Mouse (Mus musculus) G1E-ER4 (cell line): ENCODE results near the gene Camk2g. TPM values are rescaled to one million over a fixed set of nuclear protein-coding genes. Genes with fewer than 3 reads are reported as not detected.

Experiments used
- GATA1 ChIP-seq: IDR thresholded peaks from one replicate; pipeline ENCODE4 v1.8.0; 2012; ENCODE audit warnings: low read length, inconsistent platforms
- polyA plus RNA-seq: library from polyadenylated mRNA; stranded (reverse); fragments of >175 nt; gene quantifications from 2 replicates; pipeline ENCODE4 v1.2.3, GENCODE M21; 2012

The Camk2g gene
- polyA plus RNA-seq, 1 experiment = 38.6 TPM

- TF ChIP-seq GATA1 = no peak
These were observed 80.1 kb downstream of the Camk2g start for GRCm38 (mm10) chr14:20713832-20714231.

DNA sequence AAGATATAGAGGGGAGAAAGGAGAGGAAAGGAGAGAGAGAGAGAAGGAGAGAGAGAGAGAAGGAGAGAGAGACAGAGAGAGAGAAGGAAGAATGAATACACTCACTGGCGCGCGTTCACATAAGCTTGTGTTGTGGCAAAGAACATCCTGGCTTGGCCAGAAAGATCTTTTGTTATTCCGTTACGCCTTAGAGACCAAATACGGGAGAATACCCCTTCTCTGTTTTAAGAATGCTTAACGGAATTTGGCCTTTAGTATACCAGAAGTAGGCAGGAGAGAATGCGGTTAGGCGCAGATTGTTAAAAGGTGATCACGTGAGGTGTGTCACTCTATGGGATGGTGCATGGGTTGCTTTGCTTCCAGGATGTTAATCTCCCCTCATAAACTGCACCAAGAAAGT is 85.6 kb downstream of the Camk2g start:
- no peak for TF ChIP-seq GATA1

DNA sequence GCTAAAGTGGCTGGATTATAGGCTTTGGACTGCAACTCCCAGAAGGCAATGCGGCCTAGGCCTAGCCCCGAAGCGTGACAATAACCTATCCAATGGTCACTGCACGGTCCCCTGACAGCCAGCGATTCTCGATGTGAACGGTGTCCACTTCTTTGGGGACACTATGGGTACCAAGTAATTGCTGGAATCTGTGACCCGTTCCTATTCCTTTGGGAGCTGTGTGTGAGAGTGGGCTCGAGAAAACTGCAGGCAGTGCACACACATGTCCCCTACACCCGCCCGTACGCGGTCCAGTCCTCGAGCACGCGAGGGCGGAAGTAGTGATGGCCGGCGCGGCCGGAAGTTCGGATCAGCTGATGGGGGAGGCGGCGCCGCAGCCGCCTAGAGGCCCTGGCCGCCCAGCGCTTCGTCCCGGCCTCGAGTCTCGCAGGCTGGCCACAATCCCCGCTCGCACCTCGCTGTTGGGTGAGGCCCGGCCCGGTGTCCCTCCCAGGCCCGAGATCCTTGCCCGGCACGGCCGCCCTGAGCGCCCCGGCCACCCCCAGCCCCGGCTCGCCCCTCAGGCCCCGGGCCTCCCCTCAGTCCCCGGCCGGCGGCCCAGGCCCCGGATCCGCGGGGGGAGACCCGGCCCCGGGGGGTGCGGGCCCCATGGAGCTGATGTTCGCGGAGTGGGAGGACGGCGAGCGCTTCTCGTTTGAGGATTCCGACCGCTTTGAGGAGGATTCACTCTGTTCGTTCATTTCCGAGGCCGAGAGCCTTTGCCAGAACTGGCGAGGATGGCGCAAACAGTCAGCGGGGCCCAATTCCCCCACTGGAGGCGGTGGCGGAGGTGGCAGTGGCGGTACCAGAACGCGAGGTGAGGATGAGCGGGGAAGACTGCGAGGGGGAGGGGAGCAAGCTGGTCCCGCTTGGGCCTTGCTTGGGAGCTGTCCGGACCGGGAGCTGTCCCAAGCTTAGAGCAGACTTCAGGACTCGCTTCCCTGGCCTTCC is 86.4 kb downstream of the Camk2g start, which contains the start of gene Zswim8:
Gene Zswim8 (plus strand): TSS at position 352 of the 990 bp plus-strand sequence.
- TF ChIP-seq GATA1 = no peak

GRCm38 (mm10) chr14:20702741-20703381 is 91.0 kb downstream of the Camk2g start, which contains the start of gene Chchd1:
Gene Chchd1 (plus strand): TSS chr14:20703006.
- no peak for TF ChIP-seq GATA1

DNA sequence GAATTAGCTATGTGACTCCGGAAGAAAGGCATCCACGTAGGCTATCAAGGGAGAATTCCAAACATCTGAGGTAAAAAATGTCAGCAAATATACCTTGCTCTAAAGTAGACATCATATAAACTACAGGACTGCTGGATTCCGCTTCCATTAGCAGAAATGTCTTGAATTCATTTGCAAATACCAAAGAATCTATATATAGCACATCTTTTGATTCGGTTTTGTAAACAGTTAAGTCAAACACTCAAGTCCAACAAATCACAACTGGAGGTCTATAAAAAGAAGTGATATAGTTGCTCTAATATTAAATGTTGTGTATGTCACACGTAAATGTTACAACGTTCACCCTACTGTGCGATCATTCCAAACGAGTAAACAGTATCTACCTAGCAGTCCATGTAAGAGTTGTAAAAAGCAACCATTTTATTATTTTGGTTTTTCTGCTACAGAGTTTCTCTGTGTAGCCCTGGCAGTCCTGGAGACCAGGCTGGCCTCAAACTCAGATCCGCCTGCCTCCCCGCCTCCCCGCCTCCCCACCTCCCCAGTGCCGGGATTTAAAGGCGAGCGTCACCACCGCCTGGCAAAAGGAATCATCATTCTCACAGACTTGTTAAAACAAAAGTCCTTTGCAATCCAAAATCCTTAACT is 91.7 kb downstream of the Camk2g start:
- TF ChIP-seq GATA1 = no peak

DNA sequence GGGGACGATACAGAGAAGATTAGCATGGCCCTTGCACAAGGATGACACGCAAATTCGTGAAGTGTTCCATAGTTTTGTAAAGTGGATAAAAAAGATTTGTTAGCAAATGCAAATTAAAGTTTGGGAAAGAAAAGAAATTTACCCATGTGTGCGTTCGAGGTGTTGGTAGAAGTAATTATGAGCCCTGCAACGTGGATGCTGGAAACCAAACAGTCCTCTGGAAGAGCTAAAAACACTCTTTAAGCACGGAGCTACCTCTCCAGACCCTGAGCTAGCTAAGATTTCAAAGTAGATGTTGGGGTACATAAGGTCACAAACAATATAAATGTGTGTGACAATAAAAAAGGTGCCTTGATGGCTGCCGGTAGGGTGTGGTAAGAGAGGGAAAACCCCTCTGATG is 92.3 kb downstream of the Camk2g start:
- no peak for TF ChIP-seq GATA1

DNA sequence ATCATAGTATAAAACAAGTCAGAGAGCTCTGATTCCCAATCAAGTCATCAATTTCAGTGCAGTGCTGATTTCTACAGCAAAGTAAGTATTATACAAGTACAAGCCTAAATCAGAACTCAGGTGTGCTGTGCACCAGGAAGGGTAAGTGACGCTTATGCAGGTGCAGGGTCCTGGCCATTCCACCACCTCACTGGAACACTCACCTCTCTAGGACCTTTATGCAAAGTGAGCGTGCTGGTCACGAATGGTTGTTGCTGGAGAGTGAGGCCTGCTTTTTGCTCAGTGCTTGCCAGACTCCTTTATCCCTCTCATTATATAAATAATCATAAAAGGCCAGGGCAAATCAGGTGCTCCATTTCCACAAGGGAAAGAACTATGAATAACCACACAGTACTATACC is 93.5 kb downstream of the Camk2g start:
- TF ChIP-seq GATA1 = no peak

- TF ChIP-seq GATA1 = no peak
These were observed 95.4 kb downstream of the Camk2g start for GRCm38 (mm10) chr14:20698515-20698914.

DNA sequence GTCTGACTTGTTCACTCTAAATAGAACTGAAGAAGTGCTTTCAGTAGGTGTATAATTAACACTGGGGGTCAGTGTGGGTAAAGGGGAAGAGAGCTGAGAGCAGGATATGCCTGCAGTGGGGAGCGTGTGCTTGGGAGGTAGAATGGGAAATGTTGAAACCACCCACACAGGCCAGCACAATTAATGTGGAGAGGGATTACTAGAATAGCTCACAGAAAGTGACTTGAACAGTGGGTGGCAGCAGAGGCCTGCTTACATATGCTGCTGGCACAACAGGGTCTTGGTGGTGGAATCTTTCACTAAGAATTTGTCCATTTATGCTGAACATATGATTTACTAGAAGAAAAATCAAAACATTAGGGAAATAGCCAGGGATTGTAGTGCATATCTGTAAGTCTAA is 96.9 kb downstream of the Camk2g start:
- TF ChIP-seq GATA1 = no peak

DNA sequence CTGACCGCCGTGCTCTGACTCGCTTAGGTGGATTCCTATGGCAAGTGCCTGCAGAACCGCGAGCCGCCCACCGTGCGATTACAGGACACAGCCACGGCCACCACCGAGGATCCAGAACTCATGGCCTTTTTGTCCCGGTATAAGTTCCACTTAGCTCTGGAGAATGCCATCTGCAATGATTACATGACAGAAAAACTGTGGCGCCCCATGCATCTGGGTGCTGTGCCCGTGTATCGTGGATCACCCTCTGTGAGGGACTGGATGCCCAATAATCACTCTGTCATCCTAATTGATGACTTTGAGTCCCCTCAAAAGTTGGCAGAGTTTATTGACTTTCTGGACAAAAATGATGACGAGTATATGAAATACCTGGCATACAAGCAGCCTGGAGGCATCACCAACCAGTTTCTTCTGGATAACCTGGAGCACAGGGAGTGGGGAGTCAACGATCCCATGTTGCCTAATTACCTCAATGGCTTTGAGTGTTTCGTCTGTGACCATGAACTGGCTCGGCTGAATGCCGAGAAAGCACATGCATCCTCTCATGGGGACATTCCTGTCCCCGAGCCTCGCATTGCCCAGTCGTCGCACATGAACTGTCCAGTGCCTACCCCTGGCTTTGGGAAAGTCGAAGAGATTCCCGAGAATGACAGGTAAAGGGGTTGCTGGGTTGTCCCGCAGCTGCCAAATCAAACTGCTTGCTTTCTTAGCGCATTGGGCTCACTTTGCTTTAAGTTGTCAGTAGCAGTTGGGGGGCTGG is 97.9 kb downstream of the Camk2g start:
- no peak for TF ChIP-seq GATA1

DNA sequence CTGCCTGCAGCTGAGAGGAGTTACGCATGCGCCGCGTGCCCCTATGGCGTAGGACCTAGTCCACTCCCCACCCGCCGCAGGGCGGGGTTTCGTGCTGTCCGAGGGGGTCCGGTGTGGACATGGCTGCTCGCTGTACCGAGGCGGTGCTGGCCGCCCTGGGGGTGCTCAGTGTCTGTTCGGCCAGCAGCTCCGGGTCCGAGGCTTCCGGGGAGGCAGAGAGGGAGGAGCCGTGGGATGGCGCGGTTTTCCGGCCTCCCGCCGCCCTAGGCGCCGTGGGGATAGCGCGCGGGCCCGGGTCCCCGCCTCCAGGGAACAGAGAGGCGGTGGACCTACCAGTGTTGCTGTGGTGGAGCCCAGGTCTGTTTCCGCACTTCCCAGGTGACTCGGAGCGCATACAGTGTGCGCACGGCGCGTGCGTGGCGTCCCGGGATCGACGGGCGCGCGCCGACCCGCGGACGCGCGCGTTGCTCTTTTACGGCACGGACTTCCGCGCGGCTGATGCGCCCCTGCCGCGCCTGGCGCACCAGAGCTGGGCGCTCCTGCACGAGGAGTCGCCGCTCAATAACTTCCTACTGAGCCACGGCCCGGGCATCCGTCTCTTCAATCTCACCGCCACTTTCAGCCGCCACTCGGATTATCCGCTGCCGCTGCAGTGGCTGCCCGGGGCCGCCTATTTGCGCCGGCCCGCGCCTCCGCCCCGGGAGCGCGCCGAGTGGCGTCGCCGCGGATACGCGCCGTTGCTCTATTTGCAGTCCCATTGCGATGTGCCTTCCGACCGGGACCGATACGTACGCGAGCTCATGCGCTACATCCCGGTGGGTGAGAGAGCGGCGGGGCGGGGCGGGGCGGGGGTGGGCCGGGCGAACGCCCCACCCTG is 98.8 kb downstream of the Camk2g start, which contains the start of gene Fut11:
Gene Fut11 (plus strand): TSS at position 85 of the 877 bp plus-strand sequence.
- TF ChIP-seq GATA1 = no peak

- no peak for TF ChIP-seq GATA1
These were observed 99.6 kb downstream of the Camk2g start for GRCm38 (mm10) chr14:20694185-20694883.

DNA sequence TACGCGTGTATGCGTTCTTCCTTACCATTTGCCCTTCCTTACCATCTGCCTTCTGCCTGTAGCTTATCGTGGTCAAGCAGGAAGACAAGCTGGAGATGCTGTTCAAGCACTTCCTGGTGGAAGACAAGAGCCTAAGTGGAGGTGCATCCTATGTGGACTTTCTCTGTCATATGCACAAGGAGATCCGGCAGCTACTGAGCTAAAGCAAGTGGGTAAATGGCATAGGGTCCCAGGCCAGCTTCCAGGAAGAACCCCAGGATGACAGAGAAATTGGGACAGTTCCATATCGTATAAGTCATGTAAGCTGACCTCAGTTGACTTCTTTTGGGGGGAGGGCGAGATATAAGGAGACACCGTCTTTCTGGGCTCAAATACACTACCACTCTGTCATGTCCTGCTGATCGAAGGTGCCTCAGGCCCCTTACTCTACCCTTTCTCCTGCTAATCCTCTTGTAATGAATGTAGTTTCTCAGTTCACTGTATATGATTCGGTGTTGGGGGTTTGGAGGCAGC is 100.2 kb downstream of the Camk2g start:
- TF ChIP-seq GATA1 = no peak
